Mouse (Mus musculus) hindbrain, postnatal 0 days (tissue): ENCODE measurements around the gene Fgfr2. TPM values are rescaled to one million over a fixed set of nuclear protein-coding genes. Genes with fewer than 3 reads are reported as not detected.
"Not testable (repeated sequence)": the region's sequence is repeated elsewhere in the genome, so short reads cannot be mapped to it uniquely, and the experiment has no call there.

ENCODE experiments used
- ATAC-seq: fragments of 200-750 bp; cut with Nextera tagmentation; 2 replicates; pipeline ENCODE4 v1.8.0; 2017; ENCODE audit warnings: mild to moderate bottlenecking, moderate TSS enrichment, moderate library complexity
- DNase-seq: peaks from one replicate; pipeline ENCODE4 v3.0.0-alpha.2; 2015; ENCODE audit warnings: low spot score
- H3K27ac ChIP-seq: fragments of 300-500 bp; sonication (generic); 2 replicates; pipeline ENCODE4 v1.5.1; 2014; ENCODE audit warnings: mild to moderate bottlenecking
- H3K27me3 ChIP-seq: fragments of 300-500 bp; sonication (generic); 2 replicates; pipeline ENCODE4 v1.6.1; 2014; ENCODE audit warnings: low read length, mixed read lengths; ENCODE audit not compliant: insufficient read depth
- H3K36me3 ChIP-seq: fragments of 300-500 bp; sonication (generic); 2 replicates; pipeline ENCODE4 v1.6.1; 2014; ENCODE audit warnings: low read length, mixed read lengths; ENCODE audit not compliant: insufficient read depth
- H3K4me1 ChIP-seq: fragments of 300-500 bp; sonication (generic); 2 replicates; pipeline ENCODE4 v1.6.1; 2014; ENCODE audit warnings: antibody characterized with exemption, low read length, mixed read lengths; ENCODE audit not compliant: insufficient read depth
- H3K4me2 ChIP-seq: fragments of 300-500 bp; sonication (generic); 2 replicates; pipeline ENCODE4 v1.6.1; 2014; ENCODE audit warnings: low read depth, mild to moderate bottlenecking, low read length, moderate library complexity, mixed read lengths
- H3K4me3 ChIP-seq: fragments of 300-500 bp; sonication (generic); 2 replicates; pipeline ENCODE4 v1.5.1; 2014; ENCODE audit warnings: low read length
- H3K9ac ChIP-seq: fragments of 300-500 bp; sonication (generic); replicated peaks from 2 replicates; pipeline ENCODE4 v1.6.1; 2014; ENCODE audit warnings: mild to moderate bottlenecking, low read length, moderate library complexity, mixed read lengths
- H3K9me3 ChIP-seq: fragments of 300-500 bp; sonication (generic); 2 replicates; pipeline ENCODE4 v1.6.1; 2016; ENCODE audit warnings: low read length, mixed read lengths
- CTCF ChIP-seq: IDR thresholded peaks from 2 replicates; pipeline ENCODE4 v1.5.1; 2016; ENCODE audit warnings: antibody characterized with exemption, control low read depth, low read depth
- WGBS: fragments of 180-500 bp; shearing (Covaris S2); extraction: QIAGEN DNeasy Blood & Tissue Kit; methylation state at CpG from one replicate; pipeline ENCODE4 v1.1.7; 2014; 5-methylcytosine and 5-hydroxymethylcytosine counted together
- polyA plus RNA-seq: library from polyadenylated mRNA; unstranded; fragments of >200 nt; fragmentation: Nextera tagmentation; extraction: Ambion mirVana; gene quantifications from 2 replicates; pipeline ENCODE4 v1.2.1, GENCODE M21; 2015
- total RNA-seq: library from RNA; depleted of rRNA; stranded (reverse); fragments of >200 nt; gene quantifications from 2 replicates; pipeline ENCODE4 v1.2.3, GENCODE M21; 2014

Gene Fgfr2
- total and polyA plus RNA-seq, 2 experiments from 2014 or later: 17.3 to 49.0 TPM

- no peak overlapping the region for H3K27ac ChIP-seq
- DNase-seq (no peak), ATAC-seq (no peak)
- H3K4me1 ChIP-seq: peaks cover 6% of the 10 kb centered on the region; the same call in 1 of the 2 replicates
- TF ChIP-seq CTCF: no peak
- H3K9me3 ChIP-seq: no peaks in the 10 kb centered on the region
- 90% methylated on average over 2 of the region's 2 CpGs for WGBS
- no peaks in the 10 kb centered on the region for H3K36me3 ChIP-seq
- H3K4me2 ChIP-seq: no peak overlapping the region
- no peaks in the 10 kb centered on the region for H3K27me3 ChIP-seq
- no peak overlapping the region for H3K9ac ChIP-seq
- no peak overlapping the region for H3K4me3 ChIP-seq
These were observed 2522.6 kb downstream of the Fgfr2 start for GRCm38 (mm10) chr7:130600546-130600945.

- no peaks in the 10 kb centered on the region for H3K9me3 ChIP-seq
- no peak overlapping the region for H3K4me3 ChIP-seq
- H3K4me1 ChIP-seq: peaks cover 6% of the 10 kb centered on the region; the same call in 1 of the 2 replicates
- no peak for TF ChIP-seq CTCF
- no peak overlapping the region for H3K27ac ChIP-seq
- no peak for DNase-seq
- 85% methylated on average over 3 of the region's 3 CpGs for WGBS
- H3K36me3 ChIP-seq: no peaks in the 10 kb centered on the region
- no peaks in the 10 kb centered on the region for H3K27me3 ChIP-seq
- ATAC-seq: no peak
- H3K9ac ChIP-seq: no peak overlapping the region
- H3K4me2 ChIP-seq: no peak overlapping the region
These were observed 2523.1 kb downstream of the Fgfr2 start for GRCm38 (mm10) chr7:130600074-130600473.

- Histone ChIP-seq H3K9ac (no peak overlapping the region), H3K27me3 (no peaks in the 10 kb centered on the region), H3K4me2 (no peak overlapping the region), H3K27ac (peak overlapping the region; percentile 32; the same call in 1 of the 2 replicates), H3K9me3 (no peaks in the 10 kb centered on the region), H3K4me1 (peaks cover 6% of the 10 kb centered on the region; the same call in 1 of the 2 replicates), H3K36me3 (no peaks in the 10 kb centered on the region), H3K4me3 (no peak overlapping the region)
- 46% methylated on average over 6 of the region's 6 CpGs for WGBS
- TF ChIP-seq CTCF: no peak
- DNase-seq (peak; percentile 55), ATAC-seq (no peak)
These were observed 2525.6 kb downstream of the Fgfr2 start for GRCm38 (mm10) chr7:130597546-130597945.

GRCm38 (mm10) chr7:130596079-130596855 lies 2526.9 kb downstream of the Fgfr2 start:
- 54% methylated on average over 9 of the region's 19 CpGs for WGBS

GRCm38 (mm10) chr7:130593375-130594239 lies 2529.5 kb downstream of the Fgfr2 start:
- H3K36me3 ChIP-seq, H3K27ac ChIP-seq, H3K27me3 ChIP-seq, H3K9me3 ChIP-seq, H3K4me1 ChIP-seq, H3K4me3 ChIP-seq, H3K9ac ChIP-seq, H3K4me2 ChIP-seq: not testable (repeated sequence)
- DNase-seq: peak; percentile 65
- 28% methylated on average over 7 of the region's 11 CpGs for WGBS
- ATAC-seq: peak; percentile 59

More at GRCm38 (mm10) chr7:130596079-130596855, 2526.9 kb downstream of the Fgfr2 start:
- H3K27ac ChIP-seq, H3K27me3 ChIP-seq, H3K4me2 ChIP-seq, H3K9me3 ChIP-seq, ATAC-seq, H3K4me1 ChIP-seq, H3K36me3 ChIP-seq, H3K4me3 ChIP-seq, H3K9ac ChIP-seq: not testable (repeated sequence)
- peak; percentile 48 for DNase-seq

- not testable (repeated sequence) for H3K4me2 ChIP-seq, H3K9me3 ChIP-seq, H3K27me3 ChIP-seq, H3K9ac ChIP-seq, H3K4me1 ChIP-seq, H3K36me3 ChIP-seq, H3K27ac ChIP-seq, DNase-seq, H3K4me3 ChIP-seq
- peak; percentile 25 for ATAC-seq
- WGBS: no CpG with 5 or more reads among the region's 11 CpGs
These were observed 2530.2 kb downstream of the Fgfr2 start for GRCm38 (mm10) chr7:130592975-130593374.
